Mouse (Mus musculus) common myeloid progenitor, adult 5-6 weeks (primary cell): ENCODE results near the gene Ddr2. TPM values are rescaled to one million over a fixed set of nuclear protein-coding genes. Genes with fewer than 3 reads are reported as not detected.

ENCODE experiments used
- ATAC-seq: replicated peaks from 2 replicates; pipeline ENCODE4 v1.8.0; 2016; ENCODE audit warnings: low read depth, mild to moderate bottlenecking, moderate TSS enrichment, inconsistent platforms; ENCODE audit not compliant: poor library complexity, severe bottlenecking
- total RNA-seq: library from RNA; stranded (forward); fragments of 200-1000, 187-1606 nt; gene quantifications from 2 replicates; pipeline ENCODE4 v1.2.3, GENCODE M21; 2017

Ddr2 gene
- not detected in 2 replicates for total RNA-seq

DNA sequence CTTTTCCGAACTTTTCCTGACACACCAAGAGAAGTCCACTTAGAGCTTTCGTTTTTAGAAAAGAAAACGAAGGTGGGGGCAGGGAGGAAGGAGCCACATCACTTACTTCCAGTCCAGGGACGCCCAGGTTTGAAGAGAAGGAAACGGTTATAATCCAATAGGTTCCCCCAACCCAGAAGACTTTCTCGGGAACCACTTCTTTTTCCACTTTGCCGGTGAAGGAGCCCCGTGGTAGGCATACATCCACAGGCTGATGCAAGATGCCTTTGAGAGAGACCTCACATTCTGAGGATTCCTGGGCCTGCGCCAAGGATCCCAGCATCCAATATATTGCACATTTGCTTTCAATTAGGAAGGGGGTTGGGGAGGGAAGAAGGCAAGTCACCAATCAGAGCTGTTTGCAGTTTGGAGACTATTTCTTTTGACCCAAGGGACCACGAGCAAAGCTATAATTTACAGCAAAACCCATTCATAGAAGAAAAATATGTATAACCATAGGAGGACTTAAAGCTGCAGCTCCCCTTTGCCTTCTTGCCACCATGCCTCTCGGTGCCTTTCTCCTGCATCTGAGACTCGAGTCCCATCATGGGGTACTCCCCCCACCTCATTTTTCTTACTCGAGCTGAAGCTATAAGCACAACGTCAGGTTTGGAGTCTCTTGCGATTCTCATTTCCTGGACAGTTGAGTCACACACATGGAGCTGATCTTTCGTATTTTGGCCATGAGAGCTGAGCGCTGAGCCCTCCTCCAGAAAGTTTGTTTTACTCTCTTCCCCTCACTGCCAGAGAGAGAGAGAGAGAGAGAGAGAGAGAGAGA, at the start of gene Ddr2:
Gene Ddr2 (minus strand): TSS at position 247 of the 817 bp plus-strand sequence.
- no peak for ATAC-seq

DNA sequence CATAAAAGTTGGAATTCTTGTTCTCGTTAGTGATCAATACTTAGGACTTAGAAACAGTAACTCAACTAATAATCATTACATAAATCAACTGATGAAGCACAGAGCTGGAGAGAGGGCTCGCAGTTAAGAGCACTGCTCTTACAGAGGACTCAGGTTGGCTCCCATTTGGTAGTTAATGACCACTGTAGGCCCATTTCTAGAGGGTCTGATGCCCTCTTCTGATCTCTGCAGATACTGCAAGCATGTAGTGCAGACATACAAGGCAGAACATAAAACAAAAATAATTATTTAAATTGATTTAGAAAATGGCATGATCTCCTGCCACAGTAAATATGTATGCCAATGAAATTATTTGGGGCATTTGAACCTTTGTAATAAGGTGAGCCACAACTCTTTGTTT, 49.1 kb upstream of the Ddr2 start:
- ATAC-seq = 0 out of 2 replicates have a peak, but pooled peaks have one; percentile 28

DNA sequence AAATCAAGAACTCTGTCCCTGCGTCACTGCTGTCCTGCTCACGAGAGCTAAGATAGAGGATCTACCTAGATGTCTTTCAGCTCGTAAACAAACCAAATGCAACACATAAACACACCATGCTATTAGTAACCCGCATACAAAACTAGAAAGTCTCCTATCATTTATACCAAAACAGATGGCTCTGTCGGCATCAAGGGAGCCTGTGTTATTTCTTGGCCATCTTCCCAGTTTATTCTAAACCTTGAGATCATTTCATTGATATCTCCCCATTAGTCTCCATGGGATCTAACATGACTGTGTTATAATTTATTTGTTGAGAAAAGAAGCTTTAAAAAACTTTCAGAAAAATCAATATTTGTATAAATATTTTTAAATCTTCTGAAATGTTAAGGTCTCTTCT, 45.2 kb upstream of the Ddr2 start:
- ATAC-seq = no peak

DNA sequence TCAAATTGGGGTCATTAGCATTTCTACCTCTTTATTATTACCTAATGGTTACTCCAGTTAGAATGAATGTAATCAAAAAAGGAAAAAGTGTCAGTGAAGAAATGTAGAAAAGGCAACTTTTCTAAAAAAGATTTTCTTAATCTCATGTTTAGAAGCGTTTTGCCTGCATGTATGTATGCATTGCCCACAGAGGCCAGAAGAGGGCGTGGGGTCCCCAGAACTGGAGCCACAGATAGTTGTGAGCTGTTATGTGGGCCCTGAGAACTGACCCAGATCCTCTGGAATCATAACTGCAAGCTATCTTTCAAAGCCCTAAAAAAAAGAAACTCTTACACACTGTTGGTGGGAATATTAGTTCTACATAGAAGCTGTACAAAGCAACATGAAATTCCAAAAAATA, 44.7 kb upstream of the Ddr2 start:
- no peak for ATAC-seq

DNA sequence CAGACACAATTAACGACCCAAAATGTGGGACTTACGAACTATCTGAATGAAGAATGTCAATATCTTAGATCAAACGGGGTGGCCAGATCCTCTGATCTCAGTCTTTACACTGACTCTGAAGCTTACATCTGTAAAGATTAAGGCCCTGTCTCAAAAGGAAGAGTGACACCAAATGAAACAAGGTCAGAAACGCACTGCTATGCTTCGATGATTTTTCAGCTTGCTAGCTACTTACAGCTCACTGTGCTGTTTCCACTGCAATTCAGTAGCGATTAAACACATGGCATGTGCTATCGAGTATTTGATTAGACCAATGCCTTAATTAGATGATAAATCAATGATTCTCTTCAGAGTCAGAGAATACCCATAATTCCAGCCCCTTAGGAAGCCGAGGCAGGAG, 43.4 kb upstream of the Ddr2 start:
- ATAC-seq = no peak

DNA sequence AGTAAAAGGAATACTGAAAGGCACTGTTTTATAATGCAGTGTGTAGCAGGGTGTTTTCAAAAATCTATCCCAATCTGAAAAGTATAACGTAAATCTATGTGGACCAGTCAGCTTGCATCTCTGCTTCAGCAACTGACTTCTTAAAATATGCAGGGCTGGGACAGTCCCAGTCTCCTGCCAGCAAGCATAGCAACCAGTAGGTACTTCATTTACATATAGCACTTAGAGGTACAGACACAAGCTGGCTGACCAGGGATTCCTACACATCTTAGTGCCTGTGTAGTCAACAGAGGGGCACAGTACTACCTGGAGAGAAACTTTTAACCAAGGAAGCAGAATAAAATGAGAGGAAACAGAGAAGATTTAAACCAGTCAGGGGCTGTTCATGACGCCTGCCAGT, 42.0 kb upstream of the Ddr2 start:
- no peak for ATAC-seq

DNA sequence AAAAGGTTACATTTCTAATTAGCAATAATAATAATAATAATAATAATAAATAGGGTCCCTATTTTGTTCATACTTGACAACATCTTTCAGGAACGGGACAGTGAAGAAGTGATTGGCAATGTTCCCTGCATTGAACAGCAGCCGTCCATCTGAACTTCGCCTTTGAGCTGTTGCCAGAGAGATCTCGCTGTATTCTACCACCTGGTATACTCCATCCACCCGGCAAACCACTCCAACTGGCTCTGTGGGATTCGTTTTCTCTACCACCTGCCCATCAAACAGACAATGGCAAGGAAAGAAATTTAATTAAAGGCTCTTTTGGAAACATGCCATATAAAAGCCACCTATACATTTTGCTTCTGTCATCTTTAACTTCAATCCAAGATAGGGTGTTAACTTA, 40.3 kb upstream of the Ddr2 start:
- no peak for ATAC-seq

DNA sequence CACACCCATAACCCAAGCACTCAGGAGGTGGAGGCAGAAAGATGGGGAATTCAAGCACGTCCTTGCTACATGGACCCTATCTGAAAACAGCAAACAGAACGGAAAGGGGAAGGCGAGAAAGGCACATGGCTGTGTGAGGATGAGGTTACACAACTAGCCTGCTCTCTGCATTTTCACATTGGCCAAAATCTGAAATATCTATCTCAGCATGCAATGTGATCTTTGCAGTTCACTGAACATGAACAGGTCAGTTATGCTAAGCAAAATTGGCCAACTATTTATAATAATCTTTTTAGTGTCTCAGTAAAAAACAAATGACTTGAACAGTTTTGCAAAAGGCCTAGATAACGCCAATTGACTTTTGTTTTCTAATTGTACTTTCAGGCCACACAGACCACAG, 39.2 kb upstream of the Ddr2 start:
- ATAC-seq = no peak

DNA sequence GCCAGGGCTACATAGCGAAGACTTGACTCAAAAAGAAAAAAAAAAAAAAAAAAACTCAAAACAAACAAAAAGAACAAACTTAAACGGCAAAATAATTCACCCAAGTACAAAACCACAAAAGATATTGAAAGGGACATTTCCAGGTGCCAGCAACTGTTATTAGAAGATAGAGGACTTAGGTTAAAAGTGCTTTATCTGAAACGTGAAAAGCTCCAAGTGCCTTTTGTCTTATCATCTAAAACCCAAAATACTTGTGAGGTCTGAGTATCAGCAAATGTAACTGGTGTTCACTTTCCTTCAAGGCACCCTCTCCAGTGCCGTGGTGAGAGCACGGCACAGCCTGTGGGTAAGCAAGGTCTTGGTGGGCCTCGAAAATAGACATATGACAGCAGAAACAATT, 38.0 kb upstream of the Ddr2 start:
- peak; percentile 72 for ATAC-seq

DNA sequence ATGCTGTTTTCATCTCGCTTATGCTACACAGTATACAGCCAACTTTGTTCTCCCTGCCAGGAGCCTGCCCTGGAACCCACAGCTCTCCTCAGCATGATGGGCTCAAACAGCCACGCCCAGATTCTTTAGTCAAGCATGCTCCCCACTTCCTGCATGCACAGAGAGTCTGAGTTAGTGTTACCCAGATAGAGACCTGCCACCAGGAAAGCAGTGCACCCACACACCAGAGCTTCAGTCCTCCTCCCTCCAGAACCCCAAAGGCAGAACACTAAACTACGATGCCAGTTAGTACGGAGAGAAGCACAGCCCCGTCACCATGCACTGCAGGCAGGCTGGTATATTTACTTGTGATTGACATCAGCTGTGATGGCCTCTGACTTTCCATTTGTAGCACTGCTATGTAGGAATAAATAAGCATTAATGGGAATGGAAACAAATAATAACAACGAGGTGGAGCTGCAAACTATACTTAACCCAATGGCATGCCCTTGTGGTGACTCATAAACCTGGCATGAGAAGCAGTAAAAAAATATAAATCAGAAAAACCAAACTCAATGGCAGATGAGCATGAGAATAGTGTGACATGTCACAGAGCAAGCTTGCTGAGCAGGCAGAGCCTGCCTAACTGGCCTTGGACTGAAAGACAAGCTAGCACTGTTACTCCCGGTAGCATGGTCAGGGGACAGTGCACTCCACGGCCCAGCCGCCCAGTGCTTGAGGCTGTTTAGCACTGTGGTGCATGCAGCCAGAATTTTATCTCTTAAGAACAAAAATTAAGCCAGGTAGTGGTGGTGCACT, 37.3 kb upstream of the Ddr2 start:
- ATAC-seq = peak; percentile 61

DNA sequence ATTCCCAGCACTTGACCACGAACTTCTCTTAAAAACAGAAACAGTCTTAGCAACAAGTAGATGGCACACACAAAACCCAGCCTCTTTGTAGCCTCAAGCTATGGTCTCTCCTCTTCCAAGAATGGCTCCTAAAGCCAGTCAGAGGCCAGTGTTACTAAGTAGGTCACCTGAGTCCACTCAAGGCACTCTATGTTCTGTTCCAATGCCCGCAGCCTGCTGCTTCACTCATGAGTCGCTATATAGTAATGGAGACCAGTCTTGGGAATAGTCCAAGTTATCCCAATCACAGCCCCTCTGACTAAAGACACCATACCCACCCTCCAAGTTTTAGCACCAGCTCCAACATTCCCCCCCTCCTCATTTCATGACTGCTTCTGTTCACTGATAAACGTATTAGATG, 35.0 kb upstream of the Ddr2 start:
- ATAC-seq = no peak

DNA sequence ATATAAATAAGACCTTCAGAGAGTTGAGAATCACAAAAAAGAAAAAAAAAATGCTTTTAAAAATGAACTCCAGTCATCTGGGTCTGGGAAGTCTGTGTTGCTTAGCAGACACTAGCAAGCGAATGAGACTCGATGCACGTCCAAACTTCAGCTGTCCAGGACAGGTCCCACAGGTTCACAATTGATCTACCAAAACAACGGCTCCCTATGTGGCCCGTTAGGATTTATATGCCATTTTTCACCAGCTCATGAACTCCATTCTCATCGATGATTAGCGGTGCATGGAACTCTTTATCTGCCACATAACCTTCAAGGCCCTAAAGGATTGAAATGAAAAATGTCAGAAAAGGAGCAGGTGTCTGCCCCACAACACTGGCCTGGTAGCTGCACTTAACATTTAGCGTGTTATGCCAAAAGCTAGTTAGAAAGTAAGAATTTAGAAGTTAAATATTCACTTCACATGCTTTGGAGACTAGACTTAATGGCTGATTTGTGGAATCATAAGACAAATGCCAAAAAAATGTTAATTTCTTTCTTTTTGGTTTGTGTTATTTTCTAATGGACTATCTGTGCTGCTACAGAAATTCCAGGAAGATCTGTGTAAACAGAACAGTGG, 31.8 kb upstream of the Ddr2 start:
- no peak for ATAC-seq

DNA sequence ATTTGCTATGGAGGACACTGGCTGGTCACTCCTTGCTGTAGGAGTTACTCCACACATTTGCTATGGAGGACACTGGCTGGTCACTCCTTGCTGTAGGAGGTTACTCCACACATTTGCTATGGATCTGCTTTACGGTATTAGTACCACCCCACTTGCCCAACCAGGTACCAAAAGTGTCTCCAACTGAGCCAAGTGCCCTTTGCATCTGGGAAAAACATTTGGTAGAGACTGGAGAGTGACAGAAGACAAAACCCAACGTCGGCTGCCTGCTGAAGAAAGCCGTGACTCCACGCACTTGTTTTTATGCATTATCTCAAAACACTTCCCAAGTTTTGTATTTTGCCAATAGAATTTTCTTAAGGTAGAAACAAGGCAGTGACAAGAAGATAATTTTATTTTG, 31.1 kb upstream of the Ddr2 start:
- no peak for ATAC-seq

DNA sequence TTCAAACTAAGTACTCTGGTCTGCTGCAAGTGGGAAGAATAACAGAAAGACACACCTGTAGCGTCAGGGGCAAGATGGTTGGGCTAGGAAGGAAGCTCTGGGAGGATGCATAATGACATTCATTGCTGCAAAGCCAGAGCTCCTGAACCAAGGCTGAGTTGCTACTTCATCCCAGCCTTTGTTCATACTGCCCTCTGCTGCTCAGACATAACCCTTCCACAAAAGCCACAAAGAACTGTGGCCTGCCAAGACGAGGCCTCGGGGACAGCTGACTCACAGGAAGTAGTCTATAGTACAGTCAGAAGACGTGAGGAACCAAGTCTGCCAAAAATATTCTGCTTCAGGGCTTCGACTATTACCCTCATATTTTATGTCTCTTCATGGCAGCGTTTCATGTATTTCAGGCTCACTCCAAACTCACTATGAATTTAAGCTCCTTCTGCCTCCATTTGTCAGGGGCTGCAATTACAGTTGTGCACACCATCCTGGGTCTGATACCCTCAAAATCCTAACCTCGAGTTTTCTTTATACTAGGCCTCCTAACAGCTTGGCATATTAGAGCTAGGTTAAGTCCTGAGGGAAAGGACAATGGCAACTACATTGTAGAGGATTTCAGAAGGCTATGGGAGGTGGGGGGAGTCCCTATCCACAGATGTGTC, 25.9 kb upstream of the Ddr2 start:
- peak; percentile 100 for ATAC-seq

DNA sequence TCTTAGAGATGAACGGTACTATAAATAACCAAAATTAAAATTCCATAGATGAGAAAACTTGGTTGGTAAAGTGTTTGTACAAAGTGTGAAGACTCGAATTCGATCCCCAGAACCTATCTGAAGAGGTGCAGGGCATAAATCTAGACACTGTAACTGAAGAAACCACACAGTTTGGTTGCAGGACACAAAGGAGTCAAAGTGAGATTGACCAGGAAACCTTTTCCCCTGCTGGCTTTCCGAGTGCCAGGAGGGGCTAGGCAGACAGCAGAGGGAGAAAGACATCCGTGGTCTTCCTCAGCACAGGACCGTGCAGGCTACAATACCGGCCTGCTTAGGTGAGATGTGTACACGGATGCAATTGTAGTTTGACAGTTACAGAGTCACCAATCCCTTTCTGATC, 23.7 kb upstream of the Ddr2 start:
- ATAC-seq = no peak

DNA sequence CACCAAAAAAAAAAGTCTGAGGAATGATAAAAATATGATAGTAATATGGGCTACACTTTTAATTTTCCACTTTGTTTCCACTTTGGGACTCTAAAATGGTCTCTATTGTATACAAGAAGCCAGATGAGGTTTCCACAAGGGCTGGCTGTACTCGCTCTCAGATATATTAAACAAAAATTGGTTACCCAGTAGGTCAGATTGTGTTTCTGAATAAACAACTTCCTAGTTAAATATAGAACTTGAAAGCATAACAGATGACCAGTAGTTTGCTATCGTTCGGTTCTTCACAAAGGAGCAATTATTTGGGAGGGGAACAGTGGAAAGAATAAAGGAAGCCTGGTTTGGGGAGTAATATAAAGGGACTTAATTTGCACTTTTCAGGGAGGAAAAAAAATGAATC, 20.4 kb upstream of the Ddr2 start:
- ATAC-seq = no peak

DNA sequence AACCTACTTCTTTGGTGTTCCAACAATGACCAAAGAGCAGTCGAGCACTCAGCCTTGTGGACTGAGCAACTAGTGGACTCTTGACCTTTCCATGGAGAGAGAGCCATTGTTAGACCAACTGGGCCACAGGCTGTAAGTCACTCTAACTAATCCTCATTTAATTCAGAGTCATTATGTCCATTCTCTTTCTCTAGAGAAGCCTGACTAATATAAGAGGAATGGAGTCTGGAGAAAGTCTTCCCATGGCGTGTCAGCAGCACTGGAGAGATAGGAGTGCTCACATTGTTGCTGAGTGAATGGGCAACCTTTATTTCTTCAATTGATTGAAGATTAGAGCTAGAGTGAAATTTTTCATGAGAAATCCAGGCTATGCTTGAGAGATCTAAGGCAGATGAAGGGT, 14.1 kb upstream of the Ddr2 start:
- no peak for ATAC-seq

DNA sequence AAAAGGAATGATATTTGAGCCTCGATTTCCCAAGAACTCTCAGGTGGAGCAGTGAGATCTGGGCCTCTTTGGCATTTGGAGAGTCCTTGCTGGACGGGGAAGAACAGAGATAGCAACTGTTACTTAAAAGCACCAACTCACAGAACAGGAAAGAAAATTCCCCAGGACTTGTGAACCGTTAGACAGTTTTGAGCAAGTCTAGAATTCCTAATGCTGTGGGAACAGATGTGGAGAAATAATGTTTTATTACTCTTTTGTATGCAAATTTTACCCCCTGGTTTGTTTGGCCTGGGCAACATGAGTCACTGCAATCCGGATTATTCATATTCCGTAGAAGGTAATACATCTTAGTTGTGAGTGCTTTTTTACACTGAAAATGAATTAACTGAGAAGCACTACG, 3.1 kb upstream of the Ddr2 start:
- ATAC-seq = no peak

DNA sequence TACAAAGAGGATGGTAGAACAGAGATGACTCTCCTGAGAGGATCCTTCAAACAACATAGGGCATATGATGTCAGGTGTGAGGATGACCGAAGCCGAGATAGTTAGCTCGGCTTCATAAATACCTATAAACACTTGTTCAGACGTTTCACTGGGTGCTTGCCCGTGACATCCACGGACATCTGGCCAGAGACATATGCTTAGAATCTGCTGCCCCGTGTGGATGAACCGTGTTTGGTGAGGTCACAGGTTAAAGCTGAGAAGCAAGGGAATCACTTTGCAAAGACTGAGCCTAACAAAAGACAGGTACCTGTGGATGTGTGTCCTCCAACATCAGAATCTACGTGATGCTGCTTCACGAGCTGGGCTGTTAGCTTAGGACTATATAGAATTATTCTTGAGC, 1.7 kb upstream of the Ddr2 start:
- ATAC-seq = no peak

DNA sequence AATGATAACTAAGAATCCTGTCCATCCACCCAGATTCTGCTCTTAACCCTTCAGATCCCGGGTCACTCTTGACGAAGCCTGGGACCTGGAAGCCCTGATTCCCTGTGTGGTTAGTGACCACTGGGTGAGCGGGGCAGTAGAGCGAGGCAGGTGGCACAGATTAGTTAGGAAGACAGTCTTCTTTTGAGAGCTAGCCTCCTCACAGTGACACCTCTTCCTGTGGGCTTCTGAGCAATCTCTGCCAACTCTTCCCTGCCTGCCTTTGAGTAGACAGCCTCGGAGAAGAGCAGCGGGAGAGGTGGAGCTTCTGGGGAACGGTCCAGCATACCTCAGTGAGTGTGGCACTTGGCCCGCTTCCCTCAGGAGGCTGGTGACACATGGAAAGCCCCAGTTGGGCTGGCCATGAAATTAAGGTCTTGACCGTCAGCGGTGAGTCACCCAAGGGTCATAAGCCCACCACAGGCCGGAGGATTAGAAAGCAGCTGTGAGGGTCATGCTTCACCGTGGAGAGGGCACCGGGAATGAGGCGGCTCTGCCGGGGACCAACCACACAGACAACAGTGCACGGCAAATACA, 1.2 kb upstream of the Ddr2 start:
- ATAC-seq = no peak
